ENCODE assay signal across 8 mouse cellular contexts in genomic region chr2:168912901-168913721, GRCm38 (mm10). TPM values are rescaled to one million over a fixed set of nuclear protein-coding genes. Genes with fewer than 3 reads are reported as not detected.
DNase-seq lines count a peak whose midpoint lies in the region; ATAC-seq lines count a peak whose summit lies in the region.

No protein-coding gene starts in this region.

- WGBS in kidney, embryonic 15.5 days = 2% methylated on average over 31 of the region's 31 CpGs
- 4% methylated on average over 31 of the region's 31 CpGs for WGBS in intestine, embryonic 14.5 days
- WGBS in neural tube, embryonic 11.5 days = 1% methylated on average over 31 of the region's 31 CpGs

- peaks cover 45% of the 10 kb centered on the region for H3K27me3 ChIP-seq in kidney, embryonic 15.5 days
- peaks cover 34% of the 10 kb centered on the region for H3K27me3 ChIP-seq in intestine, embryonic 14.5 days (replicated peaks; ENCODE audit: control insufficient read depth, insufficient read depth, low read length)
- peaks cover 30% of the 10 kb centered on the region for H3K27me3 ChIP-seq in neural tube, embryonic 11.5 days (ENCODE audit: control insufficient read depth, insufficient read depth, low read length)

- H3K9ac ChIP-seq in kidney, embryonic 15.5 days = no peak overlapping the region
- H3K9ac ChIP-seq in intestine, embryonic 14.5 days (ENCODE audit: low read length) = peak overlapping the region; percentile 16; the same call in 1 of the 2 replicates
- peak overlapping the region; percentile 35; the same call in 1 of the 2 replicates for H3K9ac ChIP-seq in neural tube, embryonic 11.5 days (ENCODE audit: low read length)

- no peak for DNase-seq in kidney, adult 8-10 months
- peak; percentile 36 for DNase-seq in embryo, embryonic 10 days (ENCODE audit: low spot score)
- peak; percentile 73 for DNase-seq in intestine, embryonic 14.5 days (ENCODE audit: low spot score)
- DNase-seq in neural tube, embryonic 11.5 days (ENCODE audit: low spot score) = no peak
- DNase-seq in layer of hippocampus, adult 9-11 months = no peak
- DNase-seq in c-Kit-positive CD71-positive TER-119-positive erythroid progenitor cells, embryonic 14.5 days (ENCODE audit: low spot score) = no peak
- DNase-seq in gastrocnemius, postnatal 10 days = no peak

- peak overlapping the region; percentile 48 for H3K4me3 ChIP-seq in kidney, embryonic 15.5 days (replicated peaks)
- H3K4me3 ChIP-seq in intestine, embryonic 14.5 days (ENCODE audit: low read depth, low read length) = peak overlapping the region; percentile 49
- H3K4me3 ChIP-seq in neural tube, embryonic 11.5 days (ENCODE audit: low read depth, low read length) = peak overlapping the region; percentile 52

- no peaks in the 10 kb centered on the region for H3K36me3 ChIP-seq in kidney, embryonic 15.5 days
- H3K36me3 ChIP-seq in intestine, embryonic 14.5 days (ENCODE audit: control insufficient read depth, insufficient read depth, low read length) = no peaks in the 10 kb centered on the region
- H3K36me3 ChIP-seq in neural tube, embryonic 11.5 days (ENCODE audit: control insufficient read depth, insufficient read depth, low read length) = no peaks in the 10 kb centered on the region

- peak overlapping the region; percentile 81 for H3K4me2 ChIP-seq in kidney, embryonic 15.5 days
- H3K4me2 ChIP-seq in intestine, embryonic 14.5 days (ENCODE audit: low read length) = peak overlapping the region; percentile 99
- peak overlapping the region; percentile 96 for H3K4me2 ChIP-seq in neural tube, embryonic 11.5 days (ENCODE audit: low read depth)

- H3K4me1 ChIP-seq in kidney, embryonic 15.5 days = peaks cover 35% of the 10 kb centered on the region
- peaks cover 25% of the 10 kb centered on the region for H3K4me1 ChIP-seq in intestine, embryonic 14.5 days (replicated peaks; ENCODE audit: control insufficient read depth, insufficient read depth, low read length)
- H3K4me1 ChIP-seq in neural tube, embryonic 11.5 days (ENCODE audit: control insufficient read depth, insufficient read depth, low read length) = peaks cover 15% of the 10 kb centered on the region

- H3K9me3 ChIP-seq in kidney, embryonic 15.5 days (replicated peaks) = no peaks in the 10 kb centered on the region
- no peaks in the 10 kb centered on the region for H3K9me3 ChIP-seq in intestine, embryonic 14.5 days (ENCODE audit: control insufficient read depth, low read length)
- no peaks in the 10 kb centered on the region for H3K9me3 ChIP-seq in neural tube, embryonic 11.5 days (ENCODE audit: control insufficient read depth, low read length)

- no peak overlapping the region for H3K27ac ChIP-seq in kidney, embryonic 15.5 days
- H3K27ac ChIP-seq in intestine, embryonic 14.5 days (ENCODE audit: low read depth) = no peak overlapping the region
- H3K27ac ChIP-seq in neural tube, embryonic 11.5 days (ENCODE audit: low read depth, low read length) = no peak overlapping the region

- ATAC-seq in kidney, embryonic 15.5 days (replicated peaks; ENCODE audit: low FRiP score) = no peak
- ATAC-seq in intestine, embryonic 14.5 days (replicated peaks; ENCODE audit: low FRiP score, low TSS enrichment, low read depth) = 0 out of 2 replicates have a peak, but pooled peaks have one; percentile 14
- 0 out of 2 replicates have a peak, but pooled peaks have one; percentile 10 for ATAC-seq in neural tube, embryonic 11.5 days (ENCODE audit: insufficient read depth, low FRiP score, low TSS enrichment)

RNA-seq across cellular contexts. Expression of gene Zfp64, which starts 42.3 kb away (rescaled TPM):
- 26.4 and 27.8 TPM in 2 replicates for polyA plus RNA-seq in kidney, embryonic 15.5 days (2015; fragmentation: Nextera tagmentation; extraction: Ambion mirVana)
- 36.8 and 38.7 TPM in 2 replicates for polyA plus RNA-seq in intestine, embryonic 14.5 days (2014; fragmentation: Nextera tagmentation; extraction: Ambion mirVana)
- polyA plus RNA-seq in neural tube, embryonic 11.5 days (2014; fragmentation: Nextera tagmentation; extraction: Ambion mirVana) = 30.6 and 35.1 TPM in 2 replicates
- 10 to 100 TPM in 1 of 2 experiments, 1 to 10 TPM in 1; 9.0 to 10.8 TPM for total RNA-seq in gastrocnemius, postnatal 10 days (2021)

Comparison
In these comparisons a context has a peak if more than half of its experiments do, and no peak if none do; other contexts are left out.
1. DNase-seq: peak in embryo, embryonic 10 days (single experiment) and intestine, embryonic 14.5 days (single experiment); none in kidney, adult 8-10 months (0 of 2), neural tube, embryonic 11.5 days (single experiment), layer of hippocampus, adult 9-11 months (single experiment), c-Kit-positive CD71-positive TER-119-positive erythroid progenitor cells, embryonic 14.5 days (single experiment) and gastrocnemius, postnatal 10 days (single experiment).
2. Peak in every context shown above with its lines, with median percentiles within 50 percentile points of each other: H3K4me2 ChIP-seq and H3K4me3 ChIP-seq.